Mouse (Mus musculus) MN1 (cell line): ENCODE results near the gene Lrrc66.

ENCODE experiments used
- DNase-seq: peaks from one replicate; pipeline ENCODE4 v3.0.0-alpha.2; 2016; ENCODE audit warnings: low spot score

The Lrrc66 gene

DNA sequence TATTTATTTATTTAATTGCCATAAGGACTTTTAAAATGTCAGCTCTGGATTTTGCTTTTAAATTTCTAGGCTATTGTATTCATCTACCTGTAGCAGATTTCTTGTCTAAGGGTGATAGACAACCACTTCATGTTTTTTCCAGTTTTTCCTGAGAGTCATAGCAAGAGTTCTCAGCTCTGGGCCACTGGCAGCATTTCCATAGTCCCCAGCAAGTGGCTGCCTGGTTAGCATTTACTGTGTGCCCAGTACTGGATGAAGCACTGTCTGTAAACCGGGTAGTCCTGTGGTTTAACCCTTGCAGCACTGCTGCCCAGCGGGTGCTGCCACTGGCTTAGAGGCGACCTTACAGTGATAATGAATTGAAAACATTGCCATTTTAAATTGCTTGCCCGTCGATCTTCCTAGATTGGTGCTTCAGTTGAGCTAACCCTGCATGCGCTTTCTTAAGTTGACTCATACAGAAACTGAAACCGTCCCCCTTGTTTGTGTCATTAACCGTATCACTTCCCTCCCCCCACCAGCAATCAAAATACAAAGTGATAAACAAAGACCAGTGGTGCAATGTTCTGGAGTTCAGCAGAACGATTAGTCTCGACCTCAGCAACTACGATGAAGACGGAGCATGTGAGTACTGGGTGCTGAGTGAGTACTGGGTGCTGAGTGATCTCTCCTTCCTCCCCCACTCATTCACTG is 75.4 kb downstream of the Lrrc66 start:
- DNase-seq, result no peak
